Mouse (Mus musculus) hindbrain, embryonic 11.5 days (tissue): ENCODE data around the gene Rnf224. TPM values are rescaled to one million over a fixed set of nuclear protein-coding genes. Genes with fewer than 3 reads are reported as not detected.

Experiments
- ATAC-seq: fragments of 200-750 bp; cut with Nextera tagmentation; 2 replicates; pipeline ENCODE4 v1.8.0; 2017; ENCODE audit warnings: mild to moderate bottlenecking, moderate TSS enrichment, moderate library complexity; ENCODE audit not compliant: low FRiP score
- DNase-seq: peaks from one replicate; pipeline ENCODE4 v3.0.0-alpha.2; 2015; ENCODE audit warnings: low spot score
- H3K27ac ChIP-seq: fragments of 300-500 bp; sonication (generic); 2 replicates; pipeline ENCODE4 v1.5.1; 2014; ENCODE audit warnings: mild to moderate bottlenecking, low read depth, low read length
- H3K27me3 ChIP-seq: fragments of 300-500 bp; sonication (generic); 2 replicates; pipeline ENCODE4 v1.6.1; 2014; ENCODE audit warnings: mild to moderate bottlenecking, low read length, moderate library complexity, mixed read lengths; ENCODE audit not compliant: control insufficient read depth, insufficient read depth
- H3K36me3 ChIP-seq: fragments of 300-500 bp; sonication (generic); 2 replicates; pipeline ENCODE4 v1.6.1; 2014; ENCODE audit warnings: mild to moderate bottlenecking, low read length, moderate library complexity, mixed read lengths; ENCODE audit not compliant: control insufficient read depth, insufficient read depth
- H3K4me1 ChIP-seq: fragments of 300-500 bp; sonication (generic); replicated peaks from 2 replicates; pipeline ENCODE4 v1.6.1; 2014; ENCODE audit warnings: low read length, mixed read lengths; ENCODE audit not compliant: control insufficient read depth, insufficient read depth
- H3K4me2 ChIP-seq: fragments of 300-500 bp; sonication (generic); replicated peaks from 2 replicates; pipeline ENCODE4 v1.6.1; 2014; ENCODE audit warnings: mild to moderate bottlenecking, low read depth, low read length
- H3K4me3 ChIP-seq: fragments of 300-500 bp; sonication (generic); 2 replicates; pipeline ENCODE4 v1.5.1; 2014; ENCODE audit warnings: low read depth, low read length
- H3K9ac ChIP-seq: fragments of 300-500 bp; sonication (generic); 2 replicates; pipeline ENCODE4 v1.6.1; 2014; ENCODE audit warnings: low read depth, low read length
- H3K9me3 ChIP-seq: fragments of 300-500 bp; sonication (generic); 2 replicates; pipeline ENCODE4 v1.6.1; 2016; ENCODE audit warnings: low read length; ENCODE audit not compliant: control insufficient read depth
- WGBS: fragments of 180-500 bp; shearing (Covaris S2); extraction: QIAGEN DNeasy Blood & Tissue Kit; methylation state at CpG from one replicate; pipeline ENCODE4 v1.1.7; 2014; 5-methylcytosine and 5-hydroxymethylcytosine counted together
- polyA plus RNA-seq: library from polyadenylated mRNA; unstranded; fragments of >200 nt; fragmentation: Nextera tagmentation; extraction: Ambion mirVana; gene quantifications from 2 replicates; pipeline ENCODE4 v1.2.1, GENCODE M21; 2014

The Rnf224 gene
- polyA plus RNA-seq, 1 experiment from 2014 or later = not detected

- Histone ChIP-seq H3K27me3 (no peaks in the 10 kb centered on the region), H3K4me2 (no peak within 1 kb of the TSS), H3K36me3 (no peaks in the 10 kb centered on the region), H3K27ac (no peak within 1 kb of the TSS), H3K9ac (no peak within 1 kb of the TSS), H3K4me3 (no peak within 1 kb of the TSS), H3K4me1 (peaks cover 6% of the 10 kb centered on the region; the same call in 1 of the 2 replicates), H3K9me3 (no peaks in the 10 kb centered on the region)
- WGBS = 67% methylated on average over 3 of the region's 3 CpGs
- DNase-seq (no peak), ATAC-seq (no peak)
Measured at GRCm38 (mm10) chr2:25214444-25214843, 22.1 kb downstream of the Rnf224 start, which contains the start of gene Stpg3. Gene Stpg3 (minus strand): TSS chr2:25214637.

DNA sequence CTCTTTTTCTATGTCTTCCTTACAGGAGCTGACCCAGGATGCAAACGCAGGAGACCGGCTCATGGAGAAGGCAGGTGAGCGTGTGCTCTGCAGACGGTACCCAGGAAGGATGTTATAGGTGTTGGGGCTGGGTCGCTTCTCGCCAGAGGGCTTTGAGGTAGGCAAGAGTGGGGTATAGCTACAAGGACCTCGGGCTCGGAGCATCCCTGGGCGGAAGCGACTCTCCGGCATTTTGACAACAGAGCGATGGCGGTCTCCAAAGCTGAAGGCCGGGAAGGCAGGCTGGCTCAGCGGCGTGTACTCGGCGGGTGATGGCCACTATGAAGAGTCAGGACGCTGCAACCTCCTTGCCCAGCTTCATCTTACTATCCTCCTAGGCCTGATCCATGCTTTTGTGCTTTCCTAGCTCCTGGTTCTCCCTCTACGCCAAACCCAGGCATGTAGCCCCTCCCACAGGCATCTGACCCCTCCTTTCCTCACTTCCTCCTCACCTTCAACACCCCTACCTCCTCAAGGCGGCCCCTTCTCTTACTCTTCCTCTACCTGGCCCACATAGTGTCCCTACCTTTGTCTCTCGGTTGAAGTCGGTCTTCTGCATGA, 23.2 kb downstream of the Rnf224 start:
- Histone ChIP-seq H3K36me3 (no peaks in the 10 kb centered on the region), H3K4me1 (peaks cover 6% of the 10 kb centered on the region; the same call in 1 of the 2 replicates), H3K27ac (no peak overlapping the region), H3K4me2 (no peak overlapping the region), H3K27me3 (no peaks in the 10 kb centered on the region), H3K4me3 (no peak overlapping the region), H3K9ac (no peak overlapping the region), H3K9me3 (no peaks in the 10 kb centered on the region)
- DNase-seq = no peak
- no peak for ATAC-seq
- 67% methylated on average over 23 of the region's 23 CpGs for WGBS

GRCm38 (mm10) chr2:25211121-25211670, 25.4 kb downstream of the Rnf224 start, which contains the start of gene Nelfb:
Gene Nelfb (minus strand): TSS chr2:25211489.
- ATAC-seq = peak; percentile 95
- H3K27ac ChIP-seq = peak within 1 kb of the TSS; percentile 87
- peak within 1 kb of the TSS; percentile 70 for H3K4me2 ChIP-seq
- H3K4me3 ChIP-seq = peak within 1 kb of the TSS; percentile 90
- no peaks in the 10 kb centered on the region for H3K27me3 ChIP-seq
- peak; percentile 92 for DNase-seq
- peaks cover 6% of the 10 kb centered on the region; the same call in 1 of the 2 replicates for H3K4me1 ChIP-seq
- no peaks in the 10 kb centered on the region for H3K36me3 ChIP-seq
- WGBS = under 1% methylated on average over 43 of the region's 44 CpGs
- peak within 1 kb of the TSS; percentile 95 for H3K9ac ChIP-seq
- no peaks in the 10 kb centered on the region for H3K9me3 ChIP-seq

DNA sequence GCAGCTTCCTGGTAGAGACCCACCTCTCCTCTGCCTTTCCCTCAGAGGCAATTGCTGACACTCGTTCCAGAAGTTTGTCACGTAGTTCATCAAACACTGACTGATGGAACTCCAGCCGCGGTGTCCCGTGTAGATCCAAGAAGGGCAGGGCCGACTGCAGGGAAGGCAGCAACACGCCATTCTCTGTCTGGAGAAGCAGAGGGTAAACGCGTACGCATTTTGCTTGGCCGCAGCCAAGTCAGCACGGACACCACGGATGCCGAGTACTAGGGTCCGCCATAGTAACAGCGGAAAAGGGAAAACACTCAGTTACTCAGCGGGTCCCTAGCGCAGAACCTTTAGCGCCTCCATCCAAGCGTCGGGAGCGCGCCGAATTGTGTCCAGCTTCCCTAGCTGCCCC, 25.9 kb downstream of the Rnf224 start:
- WGBS = under 1% methylated on average over 24 of the region's 24 CpGs
- H3K4me1 ChIP-seq = peaks cover 6% of the 10 kb centered on the region; the same call in 1 of the 2 replicates
- 0 out of 2 replicates have a peak, but pooled peaks cover 2% of the 10 kb centered on the region for H3K36me3 ChIP-seq
- H3K9me3 ChIP-seq = no peaks in the 10 kb centered on the region
- H3K4me2 ChIP-seq = peak overlapping the region; percentile 70
- H3K9ac ChIP-seq = peak overlapping the region; percentile 95
- peak overlapping the region; percentile 90 for H3K4me3 ChIP-seq
- ATAC-seq (peak; percentile 55; the same call in 1 of the 2 replicates), DNase-seq (no peak)
- peak overlapping the region; percentile 87; the same call in 1 of the 2 replicates for H3K27ac ChIP-seq
- no peaks in the 10 kb centered on the region for H3K27me3 ChIP-seq

DNA sequence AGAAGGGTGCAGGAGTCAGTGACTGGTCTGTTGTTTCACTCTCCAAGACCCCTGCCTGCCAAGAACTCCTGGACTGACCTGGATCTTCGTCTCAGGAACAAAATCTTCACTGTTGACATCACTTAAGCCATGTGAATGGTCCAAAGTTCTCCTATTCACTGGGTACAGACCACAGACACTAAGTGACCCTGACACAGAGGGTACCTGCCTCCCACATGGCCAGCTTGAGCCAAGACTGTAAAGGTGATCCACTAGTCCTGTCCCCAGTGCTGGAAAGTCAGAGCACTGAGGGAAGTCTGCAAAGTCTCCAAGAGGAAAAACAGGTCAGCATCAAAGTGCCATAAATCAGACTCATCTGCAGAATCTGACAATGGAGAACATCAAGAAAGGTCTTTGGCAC, 29.0 kb downstream of the Rnf224 start:
- ATAC-seq = no peak
- H3K36me3 ChIP-seq = 0 out of 2 replicates have a peak, but pooled peaks cover 4% of the 10 kb centered on the region
- no peak overlapping the region for H3K4me2 ChIP-seq
- H3K27me3 ChIP-seq = no peaks in the 10 kb centered on the region
- H3K9me3 ChIP-seq = no peaks in the 10 kb centered on the region
- H3K9ac ChIP-seq = no peak overlapping the region
- no peak for DNase-seq
- no peak overlapping the region for H3K27ac ChIP-seq
- WGBS = 92% methylated on average over 1 of the region's 1 CpGs
- H3K4me3 ChIP-seq = no peak overlapping the region
- peaks cover 6% of the 10 kb centered on the region; the same call in 1 of the 2 replicates for H3K4me1 ChIP-seq

DNA sequence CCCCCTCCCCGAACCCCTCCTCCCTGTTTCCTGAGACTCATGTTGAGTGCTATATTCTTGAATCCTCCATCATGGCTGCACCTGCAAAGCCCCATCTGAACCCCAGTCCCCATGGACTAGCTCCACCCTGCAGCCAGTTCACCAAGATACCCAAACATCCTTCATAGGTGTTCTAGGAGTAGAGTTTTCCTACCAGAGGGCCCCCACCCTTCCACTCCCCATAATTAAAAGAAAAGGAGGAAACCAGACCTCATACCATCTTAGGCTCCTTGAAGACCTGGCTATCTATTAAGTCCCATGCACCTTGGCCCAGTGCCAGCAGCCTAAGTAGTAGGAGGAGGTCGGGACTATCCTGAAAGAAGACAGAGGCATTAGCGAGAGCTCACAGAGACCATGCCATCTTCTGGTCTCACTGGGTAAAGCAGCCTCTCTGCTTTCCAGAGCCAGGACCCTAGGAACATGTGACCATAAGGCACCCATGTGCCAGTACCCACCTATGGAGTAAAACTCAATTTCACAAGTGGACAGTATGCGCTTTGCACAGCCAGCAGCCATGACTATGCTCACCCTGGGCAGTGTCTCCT, 32.9 kb downstream of the Rnf224 start:
- ATAC-seq (no peak), DNase-seq (no peak)
- no peaks in the 10 kb centered on the region for H3K4me1 ChIP-seq
- H3K36me3 ChIP-seq = peaks cover 11% of the 10 kb centered on the region; the same call in 1 of the 2 replicates
- WGBS = 78% methylated on average over 4 of the region's 4 CpGs
- no peak overlapping the region for H3K27ac ChIP-seq
- no peaks in the 10 kb centered on the region for H3K27me3 ChIP-seq
- H3K9ac ChIP-seq = no peak overlapping the region
- H3K4me3 ChIP-seq = no peak overlapping the region
- no peak overlapping the region for H3K4me2 ChIP-seq
- H3K9me3 ChIP-seq = no peaks in the 10 kb centered on the region

- Histone ChIP-seq H3K36me3 (peaks cover 10% of the 10 kb centered on the region; the same call in 1 of the 2 replicates), H3K4me1 (no peaks in the 10 kb centered on the region), H3K9me3 (no peaks in the 10 kb centered on the region), H3K4me2 (no peak overlapping the region), H3K4me3 (no peak overlapping the region), H3K27ac (no peak overlapping the region), H3K27me3 (peaks cover 12% of the 10 kb centered on the region), H3K9ac (no peak overlapping the region)
- ATAC-seq = no peak
- DNase-seq = no peak
- WGBS = 100% methylated on average over 2 of the region's 2 CpGs
Measured at GRCm38 (mm10) chr2:25200631-25201030, 36.0 kb downstream of the Rnf224 start.

GRCm38 (mm10) chr2:25197946-25198345, 38.6 kb downstream of the Rnf224 start:
- H3K4me3 ChIP-seq = no peak overlapping the region
- no peak for DNase-seq
- H3K9ac ChIP-seq = no peak overlapping the region
- no peaks in the 10 kb centered on the region for H3K9me3 ChIP-seq
- peaks cover 24% of the 10 kb centered on the region for H3K27me3 ChIP-seq
- no peak overlapping the region for H3K27ac ChIP-seq
- H3K36me3 ChIP-seq = peaks cover 7% of the 10 kb centered on the region; the same call in 1 of the 2 replicates
- no peak for ATAC-seq
- H3K4me2 ChIP-seq = no peak overlapping the region
- peaks cover 2% of the 10 kb centered on the region; the same call in 1 of the 2 replicates for H3K4me1 ChIP-seq
